Mouse (Mus musculus): ENCODE measurements around the gene Tmem144. TPM values are rescaled to one million over a fixed set of nuclear protein-coding genes. Genes with fewer than 3 reads are reported as not detected.

Tmem144 gene
- polyA plus RNA-seq, 1 experiment from 2014 or later = 2.2 TPM

- H3K4me3 ChIP-seq (ENCODE audit: low read depth, low read length) = no peak overlapping the region
- 89% methylated on average over 5 of the region's 5 CpGs for WGBS
- no peaks in the 10 kb centered on the region for H3K9me3 ChIP-seq (ENCODE audit: control insufficient read depth, low read length)
- H3K4me2 ChIP-seq (replicated peaks; ENCODE audit: low read depth) = no peak overlapping the region
- H3K27ac ChIP-seq (replicated peaks) = no peak overlapping the region
- H3K27me3 ChIP-seq (ENCODE audit: control insufficient read depth, insufficient read depth, low read length) = no peaks in the 10 kb centered on the region
- no peak overlapping the region for H3K9ac ChIP-seq (ENCODE audit: low read length)
- peaks cover 3% of the 10 kb centered on the region; the same call in 1 of the 2 replicates for H3K4me1 ChIP-seq (replicated peaks; ENCODE audit: control insufficient read depth, insufficient read depth)
- TF ChIP-seq CTCF (IDR thresholded peaks at IDR 0.05; ENCODE audit: low read depth) = no peak
- no peak for TF ChIP-seq EP300 (optimal IDR thresholded peaks at IDR 0.05)
- no peaks in the 10 kb centered on the region for H3K36me3 ChIP-seq (ENCODE audit: control insufficient read depth, insufficient read depth, low read length)
- ATAC-seq (ENCODE audit: low FRiP score, low TSS enrichment) (no peak), DNase-seq (ENCODE audit: low spot score) (no peak)
These were observed 22.9 kb upstream of the Tmem144 start for GRCm38 (mm10) chr3:79875471-79875870.

- WGBS = 70% methylated on average over 1 of the region's 1 CpGs
- Histone ChIP-seq H3K4me2 (replicated peaks; ENCODE audit: low read depth) (no peak overlapping the region), H3K27ac (replicated peaks) (no peak overlapping the region), H3K4me3 (ENCODE audit: low read depth, low read length) (no peak overlapping the region), H3K9me3 (ENCODE audit: control insufficient read depth, low read length) (no peaks in the 10 kb centered on the region), H3K36me3 (ENCODE audit: control insufficient read depth, insufficient read depth, low read length) (no peaks in the 10 kb centered on the region), H3K9ac (ENCODE audit: low read length) (no peak overlapping the region), H3K27me3 (ENCODE audit: control insufficient read depth, insufficient read depth, low read length) (no peaks in the 10 kb centered on the region), H3K4me1 (replicated peaks; ENCODE audit: control insufficient read depth, insufficient read depth) (no peaks in the 10 kb centered on the region)
- ATAC-seq (ENCODE audit: low FRiP score, low TSS enrichment) (no peak), DNase-seq (ENCODE audit: low spot score) (no peak)
- TF ChIP-seq EP300 (optimal IDR thresholded peaks at IDR 0.05) (no peak), CTCF (IDR thresholded peaks at IDR 0.05; ENCODE audit: low read depth) (no peak)
These were observed 14.6 kb upstream of the Tmem144 start for GRCm38 (mm10) chr3:79867121-79867709.

- Histone ChIP-seq H3K4me2 (replicated peaks; ENCODE audit: low read depth) (no peak overlapping the region), H3K9me3 (ENCODE audit: control insufficient read depth, low read length) (no peaks in the 10 kb centered on the region), H3K27ac (replicated peaks) (no peak overlapping the region), H3K36me3 (ENCODE audit: control insufficient read depth, insufficient read depth, low read length) (no peaks in the 10 kb centered on the region), H3K27me3 (ENCODE audit: control insufficient read depth, insufficient read depth, low read length) (no peaks in the 10 kb centered on the region), H3K4me1 (replicated peaks; ENCODE audit: control insufficient read depth, insufficient read depth) (no peaks in the 10 kb centered on the region), H3K4me3 (ENCODE audit: low read depth, low read length) (no peak overlapping the region), H3K9ac (ENCODE audit: low read length) (no peak overlapping the region)
- no peak for ATAC-seq (ENCODE audit: low FRiP score, low TSS enrichment)
- WGBS = 80% methylated on average over 9 of the region's 9 CpGs
- no peak for DNase-seq (ENCODE audit: low spot score)
- TF ChIP-seq EP300 (optimal IDR thresholded peaks at IDR 0.05) = no peak
- TF ChIP-seq CTCF (IDR thresholded peaks at IDR 0.05; ENCODE audit: low read depth) = no peak
These were observed 14.0 kb upstream of the Tmem144 start for GRCm38 (mm10) chr3:79866526-79866925.

GRCm38 (mm10) chr3:79866089-79866488 is 13.5 kb upstream of the Tmem144 start:
- TF ChIP-seq EP300 (optimal IDR thresholded peaks at IDR 0.05) = no peak
- no peak for TF ChIP-seq CTCF (IDR thresholded peaks at IDR 0.05; ENCODE audit: low read depth)
- Histone ChIP-seq H3K4me3 (ENCODE audit: low read depth, low read length) (no peak overlapping the region), H3K4me2 (replicated peaks; ENCODE audit: low read depth) (no peak overlapping the region), H3K9ac (ENCODE audit: low read length) (no peak overlapping the region), H3K27me3 (ENCODE audit: control insufficient read depth, insufficient read depth, low read length) (no peaks in the 10 kb centered on the region), H3K4me1 (replicated peaks; ENCODE audit: control insufficient read depth, insufficient read depth) (no peaks in the 10 kb centered on the region), H3K9me3 (ENCODE audit: control insufficient read depth, low read length) (no peaks in the 10 kb centered on the region), H3K36me3 (ENCODE audit: control insufficient read depth, insufficient read depth, low read length) (no peaks in the 10 kb centered on the region), H3K27ac (replicated peaks) (no peak overlapping the region)
- no peak for ATAC-seq (ENCODE audit: low FRiP score, low TSS enrichment)
- no peak for DNase-seq (ENCODE audit: low spot score)
- 90% methylated on average over 3 of the region's 3 CpGs for WGBS

- H3K27ac ChIP-seq (replicated peaks) = no peak overlapping the region
- no peak overlapping the region for H3K4me2 ChIP-seq (replicated peaks; ENCODE audit: low read depth)
- H3K4me3 ChIP-seq (ENCODE audit: low read depth, low read length) = no peak overlapping the region
- no peak overlapping the region for H3K9ac ChIP-seq (ENCODE audit: low read length)
- H3K27me3 ChIP-seq (ENCODE audit: control insufficient read depth, insufficient read depth, low read length) = no peaks in the 10 kb centered on the region
- no peak for ATAC-seq (ENCODE audit: low FRiP score, low TSS enrichment)
- no peaks in the 10 kb centered on the region for H3K9me3 ChIP-seq (ENCODE audit: control insufficient read depth, low read length)
- H3K36me3 ChIP-seq (ENCODE audit: control insufficient read depth, insufficient read depth, low read length) = no peaks in the 10 kb centered on the region
- no peak for TF ChIP-seq EP300 (optimal IDR thresholded peaks at IDR 0.05)
- TF ChIP-seq CTCF (IDR thresholded peaks at IDR 0.05; ENCODE audit: low read depth) = no peak
- no peaks in the 10 kb centered on the region for H3K4me1 ChIP-seq (replicated peaks; ENCODE audit: control insufficient read depth, insufficient read depth)
- WGBS = 70% methylated on average over 7 of the region's 7 CpGs
- no peak for DNase-seq (ENCODE audit: low spot score)
These were observed 12.3 kb upstream of the Tmem144 start for GRCm38 (mm10) chr3:79864824-79865223.

- Histone ChIP-seq H3K27me3 (ENCODE audit: control insufficient read depth, insufficient read depth, low read length) (no peaks in the 10 kb centered on the region), H3K4me1 (replicated peaks; ENCODE audit: control insufficient read depth, insufficient read depth) (no peaks in the 10 kb centered on the region), H3K9me3 (ENCODE audit: control insufficient read depth, low read length) (no peaks in the 10 kb centered on the region), H3K4me2 (replicated peaks; ENCODE audit: low read depth) (no peak overlapping the region), H3K27ac (replicated peaks) (no peak overlapping the region), H3K9ac (ENCODE audit: low read length) (no peak overlapping the region), H3K4me3 (ENCODE audit: low read depth, low read length) (no peak overlapping the region), H3K36me3 (ENCODE audit: control insufficient read depth, insufficient read depth, low read length) (no peaks in the 10 kb centered on the region)
- no peak for ATAC-seq (ENCODE audit: low FRiP score, low TSS enrichment)
- no peak for DNase-seq (ENCODE audit: low spot score)
- WGBS = 73% methylated on average over 3 of the region's 3 CpGs
- TF ChIP-seq CTCF (IDR thresholded peaks at IDR 0.05; ENCODE audit: low read depth) (no peak), EP300 (optimal IDR thresholded peaks at IDR 0.05) (no peak)
These were observed 5.6 kb upstream of the Tmem144 start for GRCm38 (mm10) chr3:79858221-79858620.

All from stomach, postnatal 0 days (tissue).